Mouse (Mus musculus): ENCODE data around the gene Abhd17a. TPM values are rescaled to one million over a fixed set of nuclear protein-coding genes. Genes with fewer than 3 reads are reported as not detected.

Abhd17a gene
- polyA plus RNA-seq, 1 experiment from 2014 or later, result 87.3 TPM

DNA sequence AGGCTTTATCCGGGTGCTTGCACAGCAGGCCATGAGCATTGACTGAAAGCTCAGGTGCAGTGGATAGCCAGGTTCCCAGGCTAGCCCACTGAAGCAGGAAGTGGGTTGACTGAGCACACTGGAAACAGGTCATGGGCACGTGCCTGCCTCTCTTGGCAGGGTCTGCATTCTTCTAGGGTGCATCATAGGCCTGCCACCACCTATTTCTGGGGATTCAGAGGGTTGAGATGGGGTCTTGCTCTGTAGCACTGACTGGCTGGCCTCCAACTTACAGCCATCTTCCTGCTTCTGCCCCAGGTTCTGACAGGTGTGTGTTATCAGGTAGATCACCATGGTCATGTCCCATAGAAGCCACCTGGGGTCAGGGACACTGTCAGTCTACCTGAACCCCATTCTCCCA is 14.8 kb upstream of the Abhd17a start:
- no peak for DNase-seq (ENCODE audit: low spot score)
- Histone ChIP-seq H3K27ac (replicated peaks) (no peak overlapping the region), H3K36me3 (peaks cover 42% of the 10 kb centered on the region), H3K4me3 (0 out of 2 replicates have a peak overlapping the region, but pooled peaks have one; percentile 76), H3K27me3 (ENCODE audit: low read depth, poor library complexity, severe bottlenecking) (no peaks in the 10 kb centered on the region), H3K9me3 (replicated peaks) (no peaks in the 10 kb centered on the region), H3K4me1 (peaks cover 23% of the 10 kb centered on the region)
- WGBS, result 90% methylated on average over 2 of the region's 2 CpGs

GRCm38 (mm10) chr10:80604001-80604509 is 13.9 kb upstream of the Abhd17a start:
- Histone ChIP-seq H3K36me3 (peaks cover 33% of the 10 kb centered on the region), H3K4me3 (peak overlapping the region; percentile 76), H3K27ac (replicated peaks) (peak overlapping the region; percentile 88; the same call in 1 of the 2 replicates), H3K27me3 (ENCODE audit: low read depth, poor library complexity, severe bottlenecking) (no peaks in the 10 kb centered on the region), H3K9me3 (replicated peaks) (no peaks in the 10 kb centered on the region), H3K4me1 (peaks cover 23% of the 10 kb centered on the region)
- WGBS, result 89% methylated on average over 7 of the region's 7 CpGs
- DNase-seq (ENCODE audit: low spot score), result no peak

DNA sequence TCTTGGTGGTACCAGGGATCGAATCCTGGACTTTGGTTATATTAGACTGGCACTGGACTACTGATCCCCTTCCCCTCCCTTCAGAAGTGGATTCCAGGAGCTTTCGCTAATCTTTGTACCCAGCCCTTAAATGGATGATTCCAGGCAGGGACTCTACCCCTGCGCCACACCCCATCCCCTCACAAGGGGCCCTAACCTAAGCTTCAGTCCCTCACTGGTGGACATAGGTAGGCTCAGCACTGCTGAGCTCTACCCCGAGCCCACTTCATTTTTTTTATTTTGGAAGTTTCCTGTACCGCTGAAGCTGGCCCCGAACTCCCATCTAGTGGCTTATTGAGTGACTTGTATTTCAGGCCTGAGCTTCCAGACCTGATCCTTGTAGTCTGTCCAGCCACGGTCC is 13.2 kb upstream of the Abhd17a start:
- peak overlapping the region; percentile 76 for H3K4me3 ChIP-seq
- no peaks in the 10 kb centered on the region for H3K27me3 ChIP-seq (ENCODE audit: low read depth, poor library complexity, severe bottlenecking)
- peaks cover 26% of the 10 kb centered on the region for H3K36me3 ChIP-seq
- peak overlapping the region; percentile 88 for H3K27ac ChIP-seq (replicated peaks)
- no peak for DNase-seq (ENCODE audit: low spot score)
- H3K4me1 ChIP-seq, result peaks cover 23% of the 10 kb centered on the region
- H3K9me3 ChIP-seq (replicated peaks), result no peaks in the 10 kb centered on the region
- WGBS, result 35% methylated on average over 7 of the region's 7 CpGs

DNA sequence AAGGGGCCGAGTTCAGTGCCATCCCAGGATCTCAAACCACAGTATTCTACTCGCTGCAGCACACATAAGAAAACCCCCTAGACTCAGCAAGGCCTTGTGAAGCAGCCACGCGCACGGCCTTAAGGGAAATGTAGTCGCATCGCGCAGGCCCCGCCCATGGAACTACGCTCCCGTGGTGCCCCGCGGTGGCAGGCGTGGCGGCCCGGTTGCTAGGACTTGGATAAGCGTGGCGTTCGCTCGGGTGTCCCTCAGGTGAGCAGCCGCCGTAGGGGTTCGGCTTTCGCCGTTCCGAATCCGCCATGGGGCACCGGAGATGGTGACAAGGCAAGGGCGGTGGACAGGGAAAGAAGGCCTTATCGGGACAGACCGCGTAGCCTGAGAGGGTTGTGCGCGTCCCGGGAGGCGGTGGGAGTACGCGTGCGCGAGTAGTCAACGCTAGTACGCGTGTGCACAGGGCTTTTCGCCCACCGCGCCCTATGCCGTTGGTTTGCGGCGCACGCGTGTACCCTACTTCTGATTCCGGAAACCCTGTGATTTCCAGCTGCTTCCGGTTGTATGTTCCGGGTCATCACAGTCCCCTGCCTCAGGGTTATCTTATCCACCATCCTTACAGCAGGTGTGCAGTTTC is 12.7 kb upstream of the Abhd17a start, which contains the start of the genes Scamp4 and Adat3:
TSS of gene Scamp4 (plus strand) at position 175 of the 628 bp plus-strand sequence.
TSS of gene Adat3 (plus strand) at position 183 of the 628 bp plus-strand sequence.
- WGBS, result under 1% methylated on average over 54 of the region's 54 CpGs
- H3K27me3 ChIP-seq (ENCODE audit: low read depth, poor library complexity, severe bottlenecking), result no peaks in the 10 kb centered on the region
- peak; percentile 95 for DNase-seq (ENCODE audit: low spot score)
- H3K4me1 ChIP-seq, result peaks cover 23% of the 10 kb centered on the region
- H3K4me3 ChIP-seq, result peak within 1 kb of the TSS; percentile 76
- H3K27ac ChIP-seq (replicated peaks), result peak within 1 kb of the TSS; percentile 88
- H3K9me3 ChIP-seq (replicated peaks), result no peaks in the 10 kb centered on the region
- H3K36me3 ChIP-seq, result peaks cover 21% of the 10 kb centered on the region

GRCm38 (mm10) chr10:80596318-80596717 is 6.2 kb upstream of the Abhd17a start:
- Histone ChIP-seq H3K27ac (replicated peaks) (no peak overlapping the region), H3K27me3 (ENCODE audit: low read depth, poor library complexity, severe bottlenecking) (no peaks in the 10 kb centered on the region), H3K4me1 (no peaks in the 10 kb centered on the region), H3K9me3 (replicated peaks) (no peaks in the 10 kb centered on the region), H3K4me3 (no peak overlapping the region), H3K36me3 (no peaks in the 10 kb centered on the region)
- DNase-seq (ENCODE audit: low spot score), result no peak
- 46% methylated on average over 4 of the region's 4 CpGs for WGBS

- Histone ChIP-seq H3K27me3 (ENCODE audit: low read depth, poor library complexity, severe bottlenecking) (no peaks in the 10 kb centered on the region), H3K9me3 (replicated peaks) (no peaks in the 10 kb centered on the region), H3K36me3 (peaks cover 27% of the 10 kb centered on the region), H3K4me1 (peaks cover 59% of the 10 kb centered on the region), H3K27ac (replicated peaks) (peak overlapping the region; percentile 90), H3K4me3 (peak overlapping the region; percentile 99)
- DNase-seq (ENCODE audit: low spot score), result no peak
- WGBS, result 21% methylated on average over 12 of the region's 12 CpGs
These were observed 838 bp downstream of the Abhd17a start for GRCm38 (mm10) chr10:80589127-80589878.

DNA sequence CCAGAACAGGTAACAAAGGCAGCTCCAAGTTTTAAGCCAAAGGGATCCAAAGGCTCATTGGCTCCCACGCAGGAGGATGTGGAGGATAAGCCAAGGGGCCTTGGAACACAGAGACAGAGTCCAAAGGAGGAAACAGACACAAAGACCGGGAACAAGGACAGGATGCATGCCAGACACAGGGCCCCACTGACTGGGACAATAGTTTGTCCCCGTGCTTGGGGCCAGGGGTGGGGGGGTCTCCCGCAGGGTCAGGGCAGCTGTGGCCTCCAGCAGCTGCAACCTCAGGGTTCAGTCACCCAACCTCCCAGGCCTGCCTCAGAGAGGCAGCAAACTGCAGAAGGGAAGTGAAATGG is 2.9 kb downstream of the Abhd17a start:
- H3K4me3 ChIP-seq, result peak overlapping the region; percentile 32
- H3K27ac ChIP-seq (replicated peaks), result peak overlapping the region; percentile 76

DNA sequence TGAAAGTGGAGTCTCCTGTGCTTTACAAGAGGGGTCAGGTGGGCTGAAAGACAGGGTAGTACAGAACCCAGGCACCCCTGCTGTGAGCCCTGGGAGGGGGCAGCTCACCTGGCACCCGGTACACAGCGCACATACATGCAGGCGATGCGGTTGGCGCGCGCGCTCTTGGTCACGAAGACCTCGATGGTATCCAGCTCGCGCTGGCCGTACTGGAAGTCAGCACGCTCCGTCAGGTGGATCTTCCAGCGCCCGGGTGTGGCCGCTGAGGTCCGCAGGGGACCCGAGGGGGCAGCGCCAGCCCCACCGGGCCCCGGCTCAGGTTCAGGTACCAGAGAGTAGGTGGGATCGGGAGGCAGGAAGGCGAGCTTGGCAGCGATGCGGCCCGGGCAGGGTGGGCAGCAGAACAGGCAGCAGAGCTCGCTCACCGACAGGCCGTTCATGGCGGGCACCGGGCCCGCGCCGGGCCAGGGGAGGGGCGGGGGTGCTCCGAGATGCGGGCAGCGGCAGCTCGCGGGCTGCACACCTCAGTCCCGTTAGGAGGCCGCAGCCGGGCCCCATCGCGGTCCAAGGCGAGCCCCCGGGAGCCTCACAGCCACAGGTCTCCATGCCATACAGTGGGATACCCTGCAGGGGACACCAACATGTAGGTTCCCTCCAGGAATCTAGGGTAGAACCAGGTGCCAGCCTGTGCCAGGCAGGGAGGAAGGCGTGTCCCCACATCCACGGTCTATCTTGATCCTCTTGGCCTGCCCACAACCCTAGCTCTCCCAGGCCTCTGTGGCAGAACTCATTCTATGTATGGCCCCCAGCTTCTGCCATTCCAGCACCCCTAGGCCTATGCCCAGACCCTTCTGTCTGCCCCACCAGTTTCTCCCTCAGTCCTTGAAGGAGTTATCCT is 3.5 kb downstream of the Abhd17a start:
- no peak for DNase-seq (ENCODE audit: low spot score)
- Histone ChIP-seq H3K4me1 (peaks cover 63% of the 10 kb centered on the region), H3K9me3 (replicated peaks) (no peaks in the 10 kb centered on the region), H3K27me3 (ENCODE audit: low read depth, poor library complexity, severe bottlenecking) (no peaks in the 10 kb centered on the region), H3K4me3 (peak overlapping the region; percentile 32), H3K36me3 (peaks cover 45% of the 10 kb centered on the region), H3K27ac (replicated peaks) (peak overlapping the region; percentile 76)
- WGBS, result 94% methylated on average over 47 of the region's 51 CpGs

More for the DNA sequence above, 2.9 kb downstream of the Abhd17a start:
- Histone ChIP-seq H3K4me1 (peaks cover 63% of the 10 kb centered on the region), H3K36me3 (peaks cover 44% of the 10 kb centered on the region), H3K9me3 (replicated peaks) (no peaks in the 10 kb centered on the region), H3K27me3 (ENCODE audit: low read depth, poor library complexity, severe bottlenecking) (no peaks in the 10 kb centered on the region)
- WGBS, result 54% methylated on average over 4 of the region's 4 CpGs
- DNase-seq (ENCODE audit: low spot score), result no peak

DNA sequence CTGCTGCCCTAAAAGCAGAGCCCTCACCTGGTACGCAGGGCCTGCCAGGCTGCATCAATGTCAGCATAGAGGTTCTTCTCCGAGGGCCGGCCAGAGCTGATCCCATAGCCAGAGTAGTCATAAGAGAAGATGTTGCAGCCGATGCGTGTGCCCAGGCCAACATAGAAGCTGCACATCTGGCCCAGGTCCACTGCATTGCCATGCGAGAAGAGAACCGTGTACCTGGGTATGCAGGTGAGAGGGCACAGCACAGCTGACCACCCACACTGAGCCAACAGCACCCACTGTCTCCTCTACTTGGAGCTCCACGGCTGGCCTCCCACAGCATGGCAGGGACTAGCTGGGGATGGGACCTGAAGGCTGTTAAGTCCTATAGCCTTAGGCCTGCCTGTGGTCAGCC is 4.6 kb downstream of the Abhd17a start:
- no peak overlapping the region for H3K27ac ChIP-seq (replicated peaks)
- no peak for DNase-seq (ENCODE audit: low spot score)
- H3K36me3 ChIP-seq, result peaks cover 45% of the 10 kb centered on the region
- 95% methylated on average over 8 of the region's 8 CpGs for WGBS
- no peaks in the 10 kb centered on the region for H3K9me3 ChIP-seq (replicated peaks)
- H3K4me3 ChIP-seq, result peak overlapping the region; percentile 18; the same call in 1 of the 2 replicates
- peaks cover 62% of the 10 kb centered on the region for H3K4me1 ChIP-seq
- no peaks in the 10 kb centered on the region for H3K27me3 ChIP-seq (ENCODE audit: low read depth, poor library complexity, severe bottlenecking)

DNA sequence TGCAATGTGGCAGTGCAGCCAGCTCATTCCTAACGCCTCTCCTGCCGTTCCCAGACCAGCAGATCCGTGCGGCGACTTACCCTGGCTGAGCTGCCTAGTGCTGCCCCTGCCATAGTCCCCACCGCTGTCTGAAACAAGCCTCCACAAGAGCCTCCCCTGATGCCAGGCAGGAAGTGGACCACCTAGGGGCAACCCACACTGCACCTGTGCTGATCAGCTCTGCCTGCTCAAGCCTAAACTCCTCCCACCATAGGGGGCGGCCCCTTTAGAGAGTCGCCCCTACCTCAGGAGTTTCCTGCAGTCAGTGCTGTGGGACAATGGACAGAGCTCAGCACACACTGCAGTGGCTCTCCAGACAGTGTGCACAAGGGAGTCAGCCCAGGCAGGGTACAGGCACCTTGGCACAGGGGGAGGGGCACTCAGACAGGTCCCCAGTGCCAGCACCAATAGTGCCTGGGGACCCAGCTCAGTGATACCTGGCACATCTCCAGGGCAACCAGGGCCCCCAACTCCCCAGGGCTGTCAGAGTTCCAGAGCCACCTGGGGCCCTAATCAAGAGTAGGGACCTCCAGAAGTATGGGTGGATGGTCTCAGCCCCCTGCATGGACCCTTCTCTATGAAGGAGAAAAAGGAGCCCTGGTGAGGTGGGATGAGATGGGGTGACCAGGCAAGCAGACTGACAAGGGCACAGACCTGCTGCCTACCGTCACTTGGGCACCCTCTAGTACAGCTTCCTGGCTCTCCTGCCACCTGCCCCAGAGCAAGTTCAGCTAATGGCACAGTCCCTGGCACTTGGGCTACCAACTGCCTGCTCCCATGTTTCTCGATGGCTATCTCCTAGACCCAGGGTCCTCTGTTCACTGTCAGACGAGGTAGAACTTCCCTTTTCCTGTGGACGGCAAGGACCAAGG is 5.2 kb downstream of the Abhd17a start:
- no peak for DNase-seq (ENCODE audit: low spot score)
- WGBS, result 78% methylated on average over 12 of the region's 12 CpGs
- no peaks in the 10 kb centered on the region for H3K9me3 ChIP-seq (replicated peaks)
- H3K27ac ChIP-seq (replicated peaks), result no peak overlapping the region
- H3K36me3 ChIP-seq, result peaks cover 45% of the 10 kb centered on the region
- no peaks in the 10 kb centered on the region for H3K27me3 ChIP-seq (ENCODE audit: low read depth, poor library complexity, severe bottlenecking)
- 0 out of 2 replicates have a peak overlapping the region, but pooled peaks have one; percentile 6 for H3K4me3 ChIP-seq
- H3K4me1 ChIP-seq, result peaks cover 59% of the 10 kb centered on the region

- H3K27ac ChIP-seq (replicated peaks), result no peak overlapping the region
- H3K4me1 ChIP-seq, result peaks cover 55% of the 10 kb centered on the region
- no peaks in the 10 kb centered on the region for H3K27me3 ChIP-seq (ENCODE audit: low read depth, poor library complexity, severe bottlenecking)
- DNase-seq (ENCODE audit: low spot score), result no peak
- WGBS, result 70% methylated on average over 12 of the region's 12 CpGs
- peaks cover 45% of the 10 kb centered on the region for H3K36me3 ChIP-seq
- peak overlapping the region; percentile 18; the same call in 1 of the 2 replicates for H3K4me3 ChIP-seq
- H3K9me3 ChIP-seq (replicated peaks), result no peaks in the 10 kb centered on the region
These were observed 6.1 kb downstream of the Abhd17a start for GRCm38 (mm10) chr10:80584045-80584488.
